Mouse (Mus musculus) G1E (cell line): Measurements from ENCODE around the gene Ccdc47. TPM values are rescaled to one million over a fixed set of nuclear protein-coding genes. Genes with fewer than 3 reads are reported as not detected.

ENCODE experiments used
- ATAC-seq: 2 replicates; pipeline ENCODE4 v1.8.0; 2016; ENCODE audit warnings: mild to moderate bottlenecking; ENCODE audit not compliant: insufficient number of reproducible peaks, poor library complexity, low FRiP score, severe bottlenecking; ENCODE audit errors: extremely low read depth
- DNase-seq: peaks from one replicate; pipeline ENCODE4 v3.0.0; 2012; ENCODE audit warnings: low spot score
- H3K27me3 ChIP-seq: 2 replicates; pipeline ENCODE4 v1.6.1; 2012; ENCODE audit warnings: mild to moderate bottlenecking, low read length, inconsistent platforms; ENCODE audit not compliant: insufficient read depth
- H3K36me3 ChIP-seq: replicated peaks from 2 replicates; pipeline ENCODE3; 2012; ENCODE audit warnings: mild to moderate bottlenecking, inconsistent platforms
- H3K4me1 ChIP-seq: 2 replicates; pipeline ENCODE4 v1.6.1; 2012; ENCODE audit warnings: low read depth, low read length, inconsistent platforms, mixed read lengths; ENCODE audit not compliant: insufficient read depth
- H3K4me3 ChIP-seq: 2 replicates; pipeline ENCODE4 v1.5.1; 2012; ENCODE audit warnings: low read depth, mild to moderate bottlenecking, inconsistent platforms, low read length, moderate library complexity, mixed read lengths
- H3K9me3 ChIP-seq: replicated peaks from 2 replicates; pipeline ENCODE4 v1.6.1; 2012; ENCODE audit warnings: inconsistent platforms
- CTCF ChIP-seq: IDR thresholded peaks from 2 replicates; pipeline ENCODE4 v1.5.1; 2012; ENCODE audit warnings: low read depth, low read length, inconsistent platforms, mixed read lengths
- GATA1 ChIP-seq: IDR thresholded peaks from 2 replicates; pipeline ENCODE4 v1.6.1; 2012; ENCODE audit warnings: borderline replicate concordance, low read length, inconsistent platforms, mixed read lengths
- GATA2 ChIP-seq: IDR thresholded peaks from 2 replicates; pipeline ENCODE4 v1.6.1; 2012; ENCODE audit warnings: low read depth, low read length, inconsistent platforms, borderline replicate concordance
- POLR2AphosphoS5 ChIP-seq: IDR thresholded peaks from 2 replicates; pipeline ENCODE4 v1.6.1; 2012; ENCODE audit warnings: low read depth, low read length, inconsistent platforms; ENCODE audit not compliant: insufficient replicate concordance
- TAL1 ChIP-seq: conservative IDR thresholded peaks from 2 replicates; pipeline ENCODE4 v1.6.1; 2012; ENCODE audit warnings: low read depth, low read length, inconsistent platforms, mixed read lengths
- polyA plus RNA-seq: library from polyadenylated mRNA; stranded (reverse); fragments of >175 nt; gene quantifications from 2 replicates; pipeline ENCODE4 v1.2.3, GENCODE M21; 2012
- total RNA-seq, 2 experiments: library from RNA; stranded (forward) in 1 of 2; stranded (reverse) in 1 of 2; fragments of 200-1000 nt in 1 of 2; fragments of >200 nt in 1 of 2; fragmentation: Nextera tagmentation in 1 of 2; gene quantifications; 2 replicates each; pipeline ENCODE4 v1.2.3; 2014 to 2017

Gene Ccdc47
- total and polyA plus RNA-seq, 3 experiments = 3.9 to 129 (median 78.5) TPM

- no peaks in the 10 kb centered on the region for H3K27me3 ChIP-seq
- H3K9me3 ChIP-seq = no peaks in the 10 kb centered on the region
- H3K4me1 ChIP-seq = peaks cover 37% of the 10 kb centered on the region
- TF ChIP-seq CTCF = no peak
- TF ChIP-seq POLR2AphosphoS5 = 0 out of 2 replicates have a peak, but pooled peaks have one; percentile 15
- no peak for TF ChIP-seq GATA1
- TF ChIP-seq GATA2 = no peak
- TF ChIP-seq TAL1 = no peak
- peak; percentile 74 for ATAC-seq
- peak; percentile 80 for DNase-seq
- H3K36me3 ChIP-seq = peaks cover 36% of the 10 kb centered on the region
- H3K4me3 ChIP-seq = peak within 1 kb of the TSS; percentile 97
Measured at GRCm38 (mm10) chr11:106216730-106217490, 766 bp upstream of the Ccdc47 start, which contains the start of gene Ddx42. Gene Ddx42 (plus strand): TSS chr11:106216926.

GRCm38 (mm10) chr11:106215450-106215859 lies 689 bp downstream of the Ccdc47 start:
- Histone ChIP-seq H3K9me3 (no peaks in the 10 kb centered on the region), H3K27me3 (no peaks in the 10 kb centered on the region), H3K4me3 (peak overlapping the region; percentile 97), H3K4me1 (peaks cover 34% of the 10 kb centered on the region), H3K36me3 (peaks cover 44% of the 10 kb centered on the region)
- TF ChIP-seq CTCF (no peak), GATA1 (no peak), TAL1 (no peak), GATA2 (no peak), POLR2AphosphoS5 (no peak)
- DNase-seq = no peak
- ATAC-seq = no peak

GRCm38 (mm10) chr11:106214856-106215255 lies 1.3 kb downstream of the Ccdc47 start:
- no peak for ATAC-seq
- Histone ChIP-seq H3K4me3 (peak overlapping the region; percentile 97), H3K9me3 (no peaks in the 10 kb centered on the region), H3K36me3 (peaks cover 50% of the 10 kb centered on the region), H3K27me3 (no peaks in the 10 kb centered on the region), H3K4me1 (peaks cover 34% of the 10 kb centered on the region)
- DNase-seq = no peak
- no peak for TF ChIP-seq GATA1
- TF ChIP-seq GATA2 = no peak
- TF ChIP-seq TAL1 = no peak
- TF ChIP-seq CTCF = no peak
- TF ChIP-seq POLR2AphosphoS5 = no peak

GRCm38 (mm10) chr11:106212771-106213170 lies 3.4 kb downstream of the Ccdc47 start:
- H3K4me1 ChIP-seq = peaks cover 22% of the 10 kb centered on the region
- no peaks in the 10 kb centered on the region for H3K27me3 ChIP-seq
- DNase-seq (no peak), ATAC-seq (no peak)
- H3K36me3 ChIP-seq = peaks cover 66% of the 10 kb centered on the region
- no peak overlapping the region for H3K4me3 ChIP-seq
- no peak for TF ChIP-seq TAL1
- TF ChIP-seq POLR2AphosphoS5 = no peak
- no peak for TF ChIP-seq GATA2
- TF ChIP-seq GATA1 = no peak
- TF ChIP-seq CTCF = no peak
- H3K9me3 ChIP-seq = no peaks in the 10 kb centered on the region

- H3K4me3 ChIP-seq = no peak within 1 kb of the TSS; the same call in 1 of the 2 replicates
- H3K36me3 ChIP-seq = peaks cover 88% of the 10 kb centered on the region
- DNase-seq = no peak
- peaks cover 37% of the 10 kb centered on the region for H3K4me1 ChIP-seq
- H3K27me3 ChIP-seq = no peaks in the 10 kb centered on the region
- no peak for ATAC-seq
- TF ChIP-seq POLR2AphosphoS5 (no peak), TAL1 (no peak), CTCF (no peak), GATA2 (no peak), GATA1 (no peak)
- H3K9me3 ChIP-seq = no peaks in the 10 kb centered on the region
Measured at GRCm38 (mm10) chr11:106202123-106202465, 14.1 kb downstream of the Ccdc47 start, which contains the start of gene Strada. Gene Strada (minus strand): TSS chr11:106202168.

GRCm38 (mm10) chr11:106201337-106202122 lies 14.6 kb downstream of the Ccdc47 start:
- H3K4me1 ChIP-seq = peaks cover 37% of the 10 kb centered on the region
- TF ChIP-seq POLR2AphosphoS5 (no peak), CTCF (no peak), TAL1 (peak; percentile 54)
- H3K27me3 ChIP-seq = no peaks in the 10 kb centered on the region
- DNase-seq (peak; percentile 29), ATAC-seq (peak; percentile 67)
- H3K9me3 ChIP-seq = no peaks in the 10 kb centered on the region
- peaks cover 88% of the 10 kb centered on the region for H3K36me3 ChIP-seq
- no peak overlapping the region; the same call in 1 of the 2 replicates for H3K4me3 ChIP-seq
